Mouse (Mus musculus): ENCODE measurements around the gene Spc25.

Gene Spc25

GRCm38 (mm10) chr2:69205791-69206351 lies at the start of gene Spc25:
TSS of gene Spc25 (minus strand) at chr2:69206194.
- TF ChIP-seq GATA4 (IDR thresholded peaks at IDR 0.05; ENCODE audit: insufficient replicate concordance, low read length) = no peak

- TF ChIP-seq GATA4 (IDR thresholded peaks at IDR 0.05; ENCODE audit: insufficient replicate concordance, low read length) = no peak
Measured at GRCm38 (mm10) chr2:69248221-69248755, 42.3 kb upstream of the Spc25 start.

GRCm38 (mm10) chr2:69247081-69247480 lies 41.1 kb upstream of the Spc25 start:
- no peak for TF ChIP-seq GATA4 (IDR thresholded peaks at IDR 0.05; ENCODE audit: insufficient replicate concordance, low read length)

GRCm38 (mm10) chr2:69244924-69245323 lies 38.9 kb upstream of the Spc25 start:
- TF ChIP-seq GATA4 (IDR thresholded peaks at IDR 0.05; ENCODE audit: insufficient replicate concordance, low read length) = no peak

- no peak for TF ChIP-seq GATA4 (IDR thresholded peaks at IDR 0.05; ENCODE audit: insufficient replicate concordance, low read length)
Measured at GRCm38 (mm10) chr2:69239315-69239714, 33.3 kb upstream of the Spc25 start.

- TF ChIP-seq GATA4 (IDR thresholded peaks at IDR 0.05; ENCODE audit: insufficient replicate concordance, low read length) = no peak
Measured at GRCm38 (mm10) chr2:69234976-69235678, 29.1 kb upstream of the Spc25 start.

- no peak for TF ChIP-seq GATA4 (IDR thresholded peaks at IDR 0.05; ENCODE audit: insufficient replicate concordance, low read length)
Measured at GRCm38 (mm10) chr2:69232101-69232500, 26.1 kb upstream of the Spc25 start.

- TF ChIP-seq GATA4 (IDR thresholded peaks at IDR 0.05; ENCODE audit: insufficient replicate concordance, low read length) = no peak
Measured at GRCm38 (mm10) chr2:69230137-69230536, 24.1 kb upstream of the Spc25 start.

GRCm38 (mm10) chr2:69228635-69229034 lies 22.6 kb upstream of the Spc25 start:
- TF ChIP-seq GATA4 (IDR thresholded peaks at IDR 0.05; ENCODE audit: insufficient replicate concordance, low read length) = no peak

- 0 out of 2 replicates have a peak, but pooled peaks have one; percentile 5 for TF ChIP-seq GATA4 (IDR thresholded peaks at IDR 0.05; ENCODE audit: insufficient replicate concordance, low read length)
Measured at GRCm38 (mm10) chr2:69226876-69227275, 20.9 kb upstream of the Spc25 start.

- no peak for TF ChIP-seq GATA4 (IDR thresholded peaks at IDR 0.05; ENCODE audit: insufficient replicate concordance, low read length)
Measured at GRCm38 (mm10) chr2:69224724-69225123, 18.7 kb upstream of the Spc25 start.

- TF ChIP-seq GATA4 (IDR thresholded peaks at IDR 0.05; ENCODE audit: insufficient replicate concordance, low read length) = no peak
Measured at GRCm38 (mm10) chr2:69222815-69223214, 16.8 kb upstream of the Spc25 start.

- no peak for TF ChIP-seq GATA4 (IDR thresholded peaks at IDR 0.05; ENCODE audit: insufficient replicate concordance, low read length)
Measured at GRCm38 (mm10) chr2:69221868-69222416, 15.9 kb upstream of the Spc25 start.

GRCm38 (mm10) chr2:69215242-69215641 lies 9.2 kb upstream of the Spc25 start:
- no peak for TF ChIP-seq GATA4 (IDR thresholded peaks at IDR 0.05; ENCODE audit: insufficient replicate concordance, low read length)

GRCm38 (mm10) chr2:69212652-69213051 lies 6.7 kb upstream of the Spc25 start:
- TF ChIP-seq GATA4 (IDR thresholded peaks at IDR 0.05; ENCODE audit: insufficient replicate concordance, low read length) = no peak

GRCm38 (mm10) chr2:69210773-69211172 lies 4.8 kb upstream of the Spc25 start, which contains the start of gene G6pc2:
TSS of gene G6pc2 (plus strand) at chr2:69211073.
- no peak for TF ChIP-seq GATA4 (IDR thresholded peaks at IDR 0.05; ENCODE audit: insufficient replicate concordance, low read length)
